Mouse (Mus musculus) heart, postnatal 36 days (tissue): ENCODE data around the gene Rab4a. TPM values are rescaled to one million over a fixed set of nuclear protein-coding genes. Genes with fewer than 3 reads are reported as not detected.
"Not testable (repeated sequence)": the region's sequence is repeated elsewhere in the genome, so short reads cannot be mapped to it uniquely, and the experiment has no call there.

Source experiments
- DNase-seq, 2 experiments: peaks; one replicate each; pipeline ENCODE4 v3.0.0; 2021 to 2022
- intact Hi-C: fragments of 180-260 bp; cut with DNase I; formaldehyde crosslinking; loops from one replicate; pipeline ENCODE4 v1.15.1; 2025
- total RNA-seq, 2 experiments: library from RNA; stranded (reverse); gene quantifications; 2 replicates each; pipeline ENCODE4 v1.2.3; 2021

The Rab4a gene
- total RNA-seq, 2 experiments from 2014 or later = 7.3 to 7.9 TPM

DNA sequence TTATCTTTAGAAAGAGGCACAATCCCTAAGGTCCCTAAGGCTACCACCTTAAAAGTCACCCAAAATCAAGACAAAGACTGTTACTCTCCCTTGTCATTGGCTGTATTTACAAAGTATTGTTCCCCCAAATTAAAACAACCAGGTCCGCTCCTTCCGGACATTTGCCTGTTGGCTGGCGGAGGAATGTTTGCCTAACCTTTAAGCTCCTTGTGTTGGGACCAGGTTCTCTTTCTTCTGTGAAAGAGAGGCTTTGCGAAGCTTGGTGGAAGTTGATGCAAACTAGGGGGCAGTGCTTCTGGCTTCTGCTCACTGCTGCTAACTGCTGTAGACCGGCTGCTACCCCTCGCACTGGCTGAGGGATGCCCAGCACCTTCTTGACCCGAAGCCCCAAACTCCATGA lies 2.9 kb downstream of the Rab4a start:
- no peak for DNase-seq
- intact Hi-C loops = no loop called here

DNA sequence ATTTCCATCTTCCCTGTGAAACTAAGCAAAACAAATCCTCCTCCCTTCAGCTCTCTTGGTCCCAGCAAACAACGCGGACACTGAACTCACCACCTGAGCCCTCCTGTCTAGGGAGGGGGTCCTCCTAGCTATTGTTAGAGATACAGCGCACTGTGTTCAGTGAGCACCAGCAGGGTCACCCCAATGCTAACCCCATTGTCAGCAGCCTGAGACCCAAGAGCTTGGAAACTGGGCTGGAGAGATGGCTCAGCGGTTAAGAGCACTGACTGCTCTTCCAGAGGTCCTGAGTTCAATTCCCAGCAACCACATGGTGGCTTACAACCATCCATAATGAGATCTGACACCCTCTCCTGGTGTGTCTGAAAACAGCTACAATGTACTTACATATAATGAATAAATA lies 3.6 kb downstream of the Rab4a start:
- DNase-seq = not testable (repeated sequence)

GRCm38 (mm10) chr8:123812227-123812626 lies 6.4 kb downstream of the Rab4a start:
- no peak for DNase-seq
- intact Hi-C loops = no loop called here

More for the DNA sequence above, 3.6 kb downstream of the Rab4a start:
- intact Hi-C loops = not testable (repeated sequence)

- intact Hi-C loops = no loop called here
- no peak for DNase-seq
These were observed 7.5 kb downstream of the Rab4a start for GRCm38 (mm10) chr8:123813173-123813891.

DNA sequence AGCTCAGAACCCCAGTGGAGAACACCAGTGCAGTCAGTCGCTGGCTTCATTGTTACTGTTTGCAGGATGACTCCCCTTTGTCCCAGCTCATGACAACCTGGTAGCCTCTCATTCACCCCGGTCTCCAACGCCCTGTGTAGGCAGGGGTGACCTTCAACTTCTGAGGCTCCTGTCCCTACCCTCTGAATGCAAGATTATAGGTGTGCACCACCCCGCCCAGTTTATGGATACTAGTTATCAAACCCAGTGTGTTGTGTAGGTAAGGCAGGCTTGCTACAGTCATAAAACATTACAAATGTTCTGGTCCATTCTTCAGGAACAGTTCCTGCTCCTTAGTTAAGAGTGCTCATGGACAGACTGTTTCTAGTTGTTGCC lies 8.1 kb downstream of the Rab4a start:
- intact Hi-C loops = no loop called here
- no peak for DNase-seq

DNA sequence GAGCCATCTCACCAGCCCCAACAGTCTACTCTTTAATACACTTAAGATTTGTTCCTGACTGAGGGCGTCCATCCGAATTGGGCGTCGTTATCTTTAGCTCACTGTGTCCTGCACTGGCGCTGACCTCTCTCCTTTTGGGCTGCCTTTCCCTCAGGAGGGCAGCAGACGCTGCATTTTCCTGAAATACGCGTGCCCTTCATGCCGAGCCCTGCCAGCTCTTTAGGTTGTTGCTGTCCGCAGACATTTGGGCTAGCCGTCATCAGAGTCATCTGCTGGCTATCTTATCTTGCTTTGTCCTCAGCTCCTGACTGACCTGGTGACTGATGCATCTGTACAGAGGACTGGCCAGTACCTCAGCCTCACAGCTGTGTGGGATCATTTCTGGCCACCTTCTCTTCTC lies 9.5 kb downstream of the Rab4a start:
- no peak for DNase-seq
- intact Hi-C loops = no loop called here

GRCm38 (mm10) chr8:123816939-123817338 lies 11.2 kb downstream of the Rab4a start:
- DNase-seq = no peak
- intact Hi-C loops = no loop called here

DNA sequence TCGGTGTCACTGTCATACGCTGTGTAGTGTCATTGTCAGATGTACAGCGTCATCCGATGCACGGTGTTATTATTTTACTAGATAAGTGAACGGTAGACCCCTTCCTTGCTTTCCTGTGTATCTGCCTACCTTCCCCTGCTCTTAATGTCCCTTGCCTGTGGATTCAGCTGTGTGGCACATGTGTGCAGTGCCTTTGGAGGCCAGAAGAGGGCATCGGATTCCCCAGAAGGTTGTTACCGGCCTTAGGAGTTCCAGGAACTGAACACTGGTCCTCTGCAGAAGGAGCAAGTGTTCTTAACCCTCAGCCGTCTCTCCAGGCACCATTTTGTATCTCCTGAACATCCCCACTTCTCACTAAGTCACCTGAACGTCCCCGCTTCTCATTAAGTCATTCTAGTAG lies 12.0 kb downstream of the Rab4a start:
- intact Hi-C loops = no loop called here
- DNase-seq = no peak

GRCm38 (mm10) chr8:123819683-123820610 lies 14.2 kb downstream of the Rab4a start:
- DNase-seq = no peak
- intact Hi-C loops = no loop called here

DNA sequence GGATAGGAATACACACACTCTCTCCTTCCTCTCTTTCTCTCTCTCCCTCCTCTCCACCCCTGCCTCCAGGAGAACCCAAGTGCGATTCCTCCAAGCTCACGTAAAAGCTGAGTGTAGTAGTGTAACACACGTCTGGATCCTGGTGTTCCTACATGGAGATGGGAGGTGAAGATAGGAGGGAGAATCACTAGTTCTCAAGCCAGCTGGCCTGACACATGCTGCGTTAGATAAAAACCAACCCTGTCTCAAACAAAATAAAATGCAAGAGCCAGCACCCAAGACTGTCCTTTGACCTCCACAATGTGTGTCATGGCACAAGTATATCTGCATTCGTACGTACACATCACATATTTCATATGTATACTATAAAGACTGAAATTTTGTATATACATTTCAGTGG lies 15.0 kb downstream of the Rab4a start:
- intact Hi-C loops = no loop called here
- no peak for DNase-seq

DNA sequence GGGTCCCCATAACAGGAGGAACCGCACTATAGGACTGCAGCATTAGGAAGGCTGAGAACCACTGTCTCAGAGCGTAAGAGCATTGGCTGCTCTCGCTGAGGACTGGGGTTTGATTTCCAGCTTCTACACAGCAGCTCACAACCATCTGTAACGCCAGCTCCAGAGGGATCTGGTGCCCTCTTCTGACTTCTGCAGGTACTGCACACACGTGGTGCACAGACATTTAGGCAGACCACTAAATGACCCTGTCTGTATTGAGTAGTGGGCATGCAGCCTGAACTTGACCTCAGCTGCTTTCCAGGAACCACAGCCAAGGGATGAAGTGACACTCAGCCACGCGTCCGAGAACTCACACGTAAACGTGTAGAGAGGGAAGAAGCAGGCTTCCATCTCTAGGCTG lies 17.3 kb downstream of the Rab4a start:
- no peak for DNase-seq
- intact Hi-C loops = no loop called here

- intact Hi-C loops = no loop called here
- no peak for DNase-seq
These were observed 17.8 kb downstream of the Rab4a start for GRCm38 (mm10) chr8:123823532-123824123.

DNA sequence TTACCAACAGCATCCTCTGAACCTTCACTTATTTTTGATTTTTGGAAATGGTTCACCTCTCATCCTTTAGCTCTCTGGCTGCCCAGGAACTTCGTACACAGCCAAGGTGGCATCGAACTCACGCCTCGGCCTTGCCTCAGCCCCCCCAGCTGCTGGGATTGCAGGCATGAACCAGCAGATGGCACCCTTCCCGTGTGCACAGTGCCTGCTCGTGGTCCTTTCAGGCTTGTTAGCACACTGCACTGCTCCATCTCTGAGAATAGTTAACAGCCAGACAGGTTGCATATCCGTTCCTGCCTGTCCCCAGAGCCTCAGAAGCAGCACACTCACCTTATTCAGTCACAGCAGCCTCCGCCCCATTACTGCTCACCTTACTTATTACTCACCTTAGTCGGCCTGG lies 20.2 kb downstream of the Rab4a start:
- intact Hi-C loops = no loop called here

DNA sequence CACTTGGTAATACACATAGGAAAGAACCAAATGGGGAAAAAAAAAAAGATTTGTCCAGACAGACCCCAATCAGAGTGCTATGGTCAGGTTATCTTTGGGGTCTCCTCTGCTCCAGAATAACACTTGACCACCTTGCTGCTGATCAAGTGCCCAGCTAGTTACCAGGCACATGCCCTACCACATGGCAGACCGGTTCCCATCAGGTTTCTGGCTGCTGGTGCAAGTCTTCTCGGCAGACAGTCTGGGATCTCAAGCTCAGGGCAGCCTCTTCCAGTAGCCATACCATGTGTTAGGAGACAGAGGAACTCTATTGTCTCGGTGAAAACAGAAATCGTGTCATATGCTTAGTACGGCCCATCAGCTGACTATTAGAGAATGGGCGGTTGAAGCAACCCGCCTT lies 21.0 kb downstream of the Rab4a start:
- intact Hi-C loops = no loop called here
- DNase-seq = no peak

More for the DNA sequence above, 20.2 kb downstream of the Rab4a start:
- DNase-seq = no peak

GRCm38 (mm10) chr8:123827523-123827922 lies 21.7 kb downstream of the Rab4a start:
- no peak for DNase-seq
- intact Hi-C loops = no loop called here

GRCm38 (mm10) chr8:123832757-123833156 lies 27.0 kb downstream of the Rab4a start:
- DNase-seq = peak; percentile 50 to 71
- intact Hi-C loops = loop anchor here (1.0 kb wide), 1 partner anchor 42 kb away; no protein-coding TSS in a partner anchor

DNA sequence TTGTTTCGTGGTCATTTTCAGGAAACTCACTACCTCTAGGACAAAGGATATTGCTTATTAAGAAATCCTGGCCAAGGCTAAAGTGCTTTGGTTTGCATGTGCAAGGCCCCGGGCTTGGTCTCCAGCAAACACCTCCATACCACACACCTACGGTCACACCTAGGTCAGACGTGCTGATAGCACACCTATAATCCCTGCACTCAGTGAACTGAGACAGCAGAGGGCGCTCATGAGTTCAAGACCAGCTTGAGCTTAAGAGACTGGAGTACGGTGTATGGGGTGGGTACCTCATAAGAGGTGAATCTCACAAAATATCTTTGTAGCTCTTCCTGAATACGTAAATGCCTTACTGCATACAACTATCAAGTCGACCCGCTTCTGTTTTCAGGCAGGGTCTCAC lies 29.7 kb downstream of the Rab4a start:
- intact Hi-C loops = loop anchor here (5.0 kb wide), 1 partner anchor 62 kb away; no protein-coding TSS in a partner anchor
- peak; percentile 48 to 67 for DNase-seq

- intact Hi-C loops = loop anchor here (5.0 kb wide), 1 partner anchor 61 kb away; no protein-coding TSS in a partner anchor
- no peak for DNase-seq
These were observed 30.6 kb downstream of the Rab4a start for GRCm38 (mm10) chr8:123836354-123836753.

GRCm38 (mm10) chr8:123838496-123838895 lies 32.7 kb downstream of the Rab4a start:
- peak in 1 of 2 experiments; percentile 9 for DNase-seq
- intact Hi-C loops = loop anchor here (5.0 kb wide), 1 partner anchor 59 kb away; no protein-coding TSS in a partner anchor

- intact Hi-C loops = no loop called here
- no peak for DNase-seq
These were observed 35.0 kb downstream of the Rab4a start for GRCm38 (mm10) chr8:123840578-123841345.
